Mouse (Mus musculus) embryonic stem cell, embryonic (primary cell): Measurements from ENCODE around the gene Rrm2.

Source experiments
- CTCF ChIA-PET, 4 experiments: fragments of 300-600 bp in 2 of 4; fragments of 350-600 bp in 2 of 4; sonication (Branson Sonifier 250); formaldehyde crosslinking; loops; one replicate each; lab custom pipeline; 2022; ENCODE audit warnings: inconsistent platforms in 2 of 4; lab: Charles Lee
- POLR2A ChIA-PET, 4 experiments: fragments of 300-600 bp in 2 of 4; fragments of 350-600 bp in 2 of 4; sonication (Branson Sonifier 250); formaldehyde crosslinking; loops; one replicate each; lab custom pipeline; 2022; ENCODE audit warnings: antibody characterized with exemption in 4 of 4, inconsistent platforms in 1 of 4; lab: Charles Lee

Rrm2 gene

GRCm38 (mm10) chr12:24697484-24698204 is 10.4 kb upstream of the Rrm2 start:
- ChIA-PET CTCF (interaction anchor here (0.5 to 4.5 kb wide), 60 partner anchors 8 to 362 kb away, joined by 3 to 45 read pairs (median 5); partner anchors contain the start of genes Rrm2 (in 3 of the 4), Grhl1 (in 1 of the 4) and Klf11 (in 1 of the 4)), POLR2A (interaction anchor here in 3 of 4 experiments (0.6 to 4.2 kb wide), 18 partner anchors 10 to 230 kb away, joined by 3 to 39 read pairs (median 5); partner anchors contain the start of genes Rrm2 (in 3 of the 3) and Klf11 (in 1 of the 3))

DNA sequence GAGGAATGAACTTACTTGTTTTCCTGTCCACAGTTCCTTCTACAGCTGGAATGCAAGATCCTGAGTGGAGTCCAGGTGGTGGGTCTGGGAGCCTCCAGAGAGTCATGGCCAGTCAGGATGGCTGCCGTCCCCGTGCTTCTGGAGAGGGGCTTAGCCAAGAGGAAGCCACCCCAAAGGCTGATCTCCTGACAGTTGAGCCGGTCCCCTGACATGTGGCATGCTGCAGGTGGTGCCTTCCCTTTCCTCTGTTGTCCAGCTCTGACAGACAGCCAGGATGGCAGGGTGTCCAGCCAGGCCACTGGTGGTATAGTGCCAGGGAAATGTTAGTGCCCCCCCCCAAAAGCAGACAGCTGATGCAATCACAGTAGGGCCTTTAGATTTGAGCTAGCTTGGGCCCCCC is 9.5 kb upstream of the Rrm2 start:
- ChIA-PET CTCF (interaction anchor here in 3 of 4 experiments (0.7 to 4.5 kb wide), 9 partner anchors 10 to 643 kb away, joined by 3 to 45 read pairs (median 7); partner anchors contain the start of gene Rrm2 (in 2 of the 3)), POLR2A (interaction anchor here in 2 of 4 experiments (0.9 to 4.2 kb wide), 10 partner anchors 10 to 126 kb away, joined by 3 to 39 read pairs (median 4); partner anchors contain the start of genes Klf11 (in 2 of the 2), Rrm2 (in 2 of the 2) and Grhl1 (in 1 of the 2))

GRCm38 (mm10) chr12:24699578-24699977 is 8.5 kb upstream of the Rrm2 start:
- CTCF ChIA-PET: interaction anchor here in 2 of 4 experiments (1.0 to 4.5 kb wide), 7 partner anchors 9 to 228 kb away, joined by 3 to 45 read pairs (median 7); partner anchors contain the start of gene Rrm2 (in 1 of the 2)
- POLR2A ChIA-PET: interaction anchor here in 2 of 4 experiments (1.2 to 4.2 kb wide), 5 partner anchors 9 to 98 kb away, joined by 3 to 39 read pairs (median 6); partner anchors contain the start of gene Rrm2 (in 2 of the 2)

DNA sequence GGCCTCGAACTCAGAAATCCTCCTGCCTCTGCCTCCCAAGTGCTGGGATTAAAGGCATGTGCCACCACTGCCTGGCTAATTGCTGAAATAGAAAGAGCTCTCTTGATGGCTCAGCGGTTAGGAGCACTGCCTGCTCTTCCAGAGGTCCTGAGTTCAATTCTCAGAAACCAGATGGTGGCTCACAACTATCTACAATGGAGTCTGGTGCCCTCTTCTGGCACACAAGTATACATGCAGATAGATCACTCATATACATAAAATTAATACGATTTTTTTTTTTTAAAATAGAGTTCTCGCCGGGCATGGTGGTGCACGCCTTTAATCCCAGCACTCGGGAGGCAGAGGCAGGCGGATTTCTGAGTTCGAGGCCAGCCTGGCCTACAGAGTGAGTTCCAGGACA is 6.4 kb upstream of the Rrm2 start:
- CTCF ChIA-PET: interaction anchor here in 1 of 4 experiments (0.7 kb wide), 1 partner anchor 21 kb away, joined by 4 read pairs; no protein-coding TSS in a partner anchor
- POLR2A ChIA-PET: interaction anchor here in 1 of 4 experiments (0.7 kb wide), 1 partner anchor 8 kb away, joined by 3 read pairs; no protein-coding TSS in a partner anchor

GRCm38 (mm10) chr12:24703013-24703412 is 5.0 kb upstream of the Rrm2 start:
- ChIA-PET CTCF (interaction anchor here in 2 of 4 experiments (0.7 to 1.3 kb wide), 3 partner anchors 102 to 232 kb away, joined by 3 to 4 read pairs (median 4); no protein-coding TSS in a partner anchor), POLR2A (no interaction called here)

GRCm38 (mm10) chr12:24705502-24706263 is 2.4 kb upstream of the Rrm2 start:
- POLR2A ChIA-PET: interaction anchor here in 3 of 4 experiments (0.6 to 7.9 kb wide), 11 partner anchors 8 to 402 kb away, joined by 3 to 65 read pairs (median 6); partner anchors contain the start of genes Klf11 (in 1 of the 3) and Mboat2 (in 1 of the 3)
- CTCF ChIA-PET: interaction anchor here in 3 of 4 experiments (0.6 to 1.5 kb wide), 8 partner anchors 9 to 235 kb away, joined by 3 to 6 read pairs (median 4); no protein-coding TSS in a partner anchor

GRCm38 (mm10) chr12:24706764-24707479 is 1.1 kb upstream of the Rrm2 start:
- ChIA-PET CTCF (interaction anchor here (0.7 to 3.8 kb wide), 17 partner anchors 10 to 418 kb away, joined by 3 to 32 read pairs (median 5); no protein-coding TSS in a partner anchor), POLR2A (interaction anchor here (0.6 to 7.9 kb wide), 55 partner anchors 9 to 393 kb away, joined by 3 to 65 read pairs (median 4); partner anchors contain the start of genes Klf11 (in 3 of the 4), Mboat2 (in 2 of the 4), Cys1 (in 1 of the 4) and Grhl1 (in 1 of the 4))

- CTCF ChIA-PET: interaction anchor here (0.5 to 3.8 kb wide), 25 partner anchors 8 to 417 kb away, joined by 3 to 32 read pairs (median 5); no protein-coding TSS in a partner anchor
Measured at GRCm38 (mm10) chr12:24707480-24707802, 600 bp upstream of the Rrm2 start.

GRCm38 (mm10) chr12:24708824-24709218 is 780 bp downstream of the Rrm2 start:
- ChIA-PET CTCF (interaction anchor here in 3 of 4 experiments (0.6 to 3.8 kb wide), 40 partner anchors 8 to 390 kb away, joined by 3 to 43 read pairs (median 4); partner anchors contain the start of gene Kidins220 (in 1 of the 3)), POLR2A (interaction anchor here (0.6 to 7.9 kb wide), 54 partner anchors 8 to 390 kb away, joined by 3 to 65 read pairs (median 4); partner anchors contain the start of genes Kidins220 (in 3 of the 4), Klf11 (in 3 of the 4), Cys1 (in 1 of the 4) and Grhl1 (in 1 of the 4))

More at GRCm38 (mm10) chr12:24707480-24707802, 600 bp upstream of the Rrm2 start:
- POLR2A ChIA-PET: interaction anchor here (0.6 to 7.9 kb wide), 60 partner anchors 9 to 392 kb away, joined by 3 to 65 read pairs (median 4); partner anchors contain the start of genes Klf11 (in 3 of the 4), Grhl1 (in 2 of the 4), Mboat2 (in 2 of the 4) and Cys1 (in 1 of the 4)

GRCm38 (mm10) chr12:24709409-24709808 is 1.4 kb downstream of the Rrm2 start:
- CTCF ChIA-PET: interaction anchor here in 3 of 4 experiments (1.0 to 3.8 kb wide), 19 partner anchors 9 to 374 kb away, joined by 3 to 43 read pairs (median 6); partner anchors contain the start of gene Kidins220 (in 1 of the 3)
- POLR2A ChIA-PET: interaction anchor here in 3 of 4 experiments (0.6 to 7.9 kb wide), 33 partner anchors 7 to 461 kb away, joined by 3 to 65 read pairs (median 6); partner anchors contain the start of genes Kidins220 (in 2 of the 3), Klf11 (in 2 of the 3), Grhl1 (in 1 of the 3) and Id2 (in 1 of the 3)

DNA sequence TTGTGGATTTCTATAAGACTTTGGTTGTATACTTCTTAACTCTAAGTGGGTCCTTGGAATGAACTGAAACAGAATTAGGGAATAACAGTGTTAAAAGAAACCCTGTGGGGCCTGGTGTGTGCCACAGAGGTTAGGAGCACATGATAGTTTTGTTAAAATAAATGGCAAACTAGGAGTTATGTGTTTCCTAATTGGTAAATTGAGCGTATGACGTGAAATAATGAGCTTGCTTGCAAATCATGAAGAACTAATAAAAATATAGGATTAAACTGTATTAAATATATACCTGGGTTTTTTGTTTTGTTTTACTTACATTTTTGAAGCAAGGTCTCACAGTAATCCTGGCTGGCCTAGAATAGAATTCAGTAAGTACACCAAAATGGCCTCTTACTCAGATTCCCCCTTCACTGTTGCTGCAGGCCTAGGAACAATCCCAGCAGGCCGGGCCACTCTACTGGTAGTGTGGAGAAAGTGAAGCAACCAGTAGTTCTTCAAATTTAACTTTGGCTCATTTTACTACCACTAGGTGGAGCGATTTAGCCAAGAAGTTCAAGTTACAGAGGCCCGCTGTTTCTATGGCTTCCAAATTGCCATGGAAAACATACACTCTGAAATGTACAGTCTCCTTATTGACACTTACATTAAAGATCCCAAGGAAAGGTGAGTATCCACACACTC is 1.9 kb downstream of the Rrm2 start:
- CTCF ChIA-PET: interaction anchor here (0.6 to 3.8 kb wide), 22 partner anchors 8 to 373 kb away, joined by 3 to 43 read pairs (median 4); partner anchors contain the start of genes Kidins220 (in 1 of the 4) and Mboat2 (in 1 of the 4)
- POLR2A ChIA-PET: interaction anchor here in 2 of 4 experiments (0.6 to 7.9 kb wide), 34 partner anchors 7 to 460 kb away, joined by 3 to 65 read pairs (median 6); partner anchors contain the start of genes Kidins220 (in 2 of the 2), Klf11 (in 2 of the 2), Grhl1 (in 1 of the 2) and Id2 (in 1 of the 2)

GRCm38 (mm10) chr12:24710672-24711071 is 2.6 kb downstream of the Rrm2 start:
- ChIA-PET POLR2A (interaction anchor here in 3 of 4 experiments (0.6 to 7.9 kb wide), 21 partner anchors 9 to 385 kb away, joined by 3 to 65 read pairs (median 4); partner anchors contain the start of genes Klf11 (in 2 of the 3), Grhl1 (in 1 of the 3) and Kidins220 (in 1 of the 3)), CTCF (interaction anchor here in 3 of 4 experiments (0.6 to 3.3 kb wide), 14 partner anchors 13 to 265 kb away, joined by 3 to 43 read pairs (median 4); partner anchors contain the start of gene Mboat2 (in 1 of the 3))

GRCm38 (mm10) chr12:24712396-24712795 is 4.4 kb downstream of the Rrm2 start:
- ChIA-PET POLR2A (interaction anchor here in 1 of 4 experiments (3.1 to 6.2 kb wide), 2 partner anchors 11 to 34 kb away, joined by 10 to 51 read pairs; no protein-coding TSS in a partner anchor), CTCF (interaction anchor here in 1 of 4 experiments (1.0 to 2.5 kb wide), 2 partner anchors 238 kb away, joined by 6 to 8 read pairs; no protein-coding TSS in a partner anchor)

DNA sequence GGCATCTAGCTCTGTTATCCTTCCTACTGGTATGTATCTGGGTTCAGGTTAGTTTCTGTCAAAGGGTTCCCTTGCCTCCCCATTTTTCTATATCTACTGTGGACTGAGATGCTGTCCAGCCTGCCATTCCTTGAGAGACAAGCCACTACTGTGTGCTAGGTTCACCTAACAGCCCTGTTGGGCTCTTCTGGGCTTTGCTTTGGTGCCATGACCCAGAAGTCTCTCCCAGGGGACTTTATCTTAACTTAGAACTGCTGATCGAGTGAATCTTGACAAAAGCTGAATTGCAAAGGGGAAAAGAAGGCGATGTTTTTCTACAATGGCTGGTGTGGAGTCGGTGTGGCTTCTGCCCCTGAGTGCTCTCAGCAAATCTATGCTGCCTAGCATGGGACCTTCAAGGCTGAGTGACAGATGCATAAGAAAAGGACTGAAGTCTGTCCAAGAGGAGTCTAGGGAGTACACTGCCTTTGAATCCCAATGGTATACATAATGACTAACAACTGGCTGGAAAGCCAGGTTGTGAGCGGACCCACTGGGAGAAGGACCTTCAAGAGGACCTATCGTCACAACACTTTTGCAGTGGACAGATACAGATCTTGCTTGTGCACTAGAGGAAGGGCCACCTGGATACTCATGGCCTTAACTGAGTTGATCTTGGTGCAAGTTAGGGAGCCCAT is 6.7 kb downstream of the Rrm2 start:
- POLR2A ChIA-PET: interaction anchor here (0.6 to 5.9 kb wide), 21 partner anchors 7 to 382 kb away, joined by 3 to 39 read pairs (median 3); partner anchors contain the start of genes Rrm2 (in 2 of the 4), Kidins220 (in 1 of the 4) and Mboat2 (in 1 of the 4)
- CTCF ChIA-PET: interaction anchor here in 3 of 4 experiments (0.6 to 5.8 kb wide), 7 partner anchors 9 to 236 kb away, joined by 3 to 72 read pairs (median 3); no protein-coding TSS in a partner anchor
